Comparison of ENCODE assay signal across 11 mouse cellular contexts in genomic region chr1:87959998-87960431, GRCm38 (mm10). TPM values are rescaled to one million over a fixed set of nuclear protein-coding genes. Genes with fewer than 3 reads are reported as not detected.
DNase-seq lines count a peak whose midpoint lies in the region; ATAC-seq lines count a peak whose summit lies in the region.
"Had no signal": no experiment of that assay in that cellular context is flagged by ENCODE, and none has a peak within 500 bp of the region (broad histone marks: within the 10 kb centered on the region; RNA-seq: fewer than 3 reads in every experiment).

No protein-coding gene starts in this region.

- peak overlapping the region; percentile 71; the same call in 1 of the 2 replicates for H3K9ac ChIP-seq in liver, embryonic 12.5 days
- H3K9ac ChIP-seq: forebrain, postnatal 0 days had no signal

- peak overlapping the region; percentile 99 for H3K27ac ChIP-seq in liver, embryonic 12.5 days
- H3K27ac ChIP-seq: stomach, postnatal 0 days had no signal

- H3K9me3 ChIP-seq in liver, embryonic 12.5 days (replicated peaks) = no peaks in the 10 kb centered on the region

- ATAC-seq in liver, embryonic 12.5 days = no peak
- no peak for ATAC-seq in activated CD4-positive, CD25-positive, alpha-beta regulatory T cell, adult 4 months
- ATAC-seq: forebrain, postnatal 0 days; hindbrain, embryonic 16.5 days had no signal

- WGBS in liver, embryonic 12.5 days (ENCODE audit: insufficient replicate concordance) = 5% methylated on average over 4 of the region's 4 CpGs

- DNase-seq in spleen, postnatal 10 days (ENCODE audit: low spot score in 2 of 2) = peak; percentile 29 to 65
- no peak for DNase-seq in spleen, adult 18-20 months
- peak; percentile 38 for DNase-seq in c-Kit-negative CD71-positive TER-119-positive erythroid progenitor cells, embryonic 14.5 days (ENCODE audit: low read depth, low spot score)
- DNase-seq in thymus, postnatal 0 days (ENCODE audit: low spot score) = no peak
- DNase-seq in urinary bladder, adult 18-20 months (ENCODE audit: low spot score in 2 of 2) = no peak
- DNase-seq: forebrain, postnatal 0 days; kidney, postnatal 36 days had no signal

- H3K36me3 ChIP-seq in liver, embryonic 12.5 days = peaks cover 38% of the 10 kb centered on the region

- no peak overlapping the region for H3K4me3 ChIP-seq in liver, embryonic 12.5 days

- no peaks in the 10 kb centered on the region for H3K27me3 ChIP-seq in liver, embryonic 12.5 days (replicated peaks)

- peaks cover 34% of the 10 kb centered on the region for H3K4me1 ChIP-seq in liver, embryonic 12.5 days

- 0 out of 2 replicates have a peak overlapping the region, but pooled peaks have one; percentile 0 for H3K4me2 ChIP-seq in liver, embryonic 12.5 days

RNA-seq across cellular contexts. Expression of gene Usp40, which starts 48.3 kb away (rescaled TPM):
- 13.3 and 13.4 TPM in 2 replicates for polyA plus RNA-seq in liver, embryonic 12.5 days (2016; fragmentation: Nextera tagmentation; extraction: Ambion mirVana)
- polyA plus RNA-seq in thymus, postnatal 0 days (2015; fragmentation: Nextera tagmentation; extraction: Ambion mirVana) = 11.4 and 13.0 TPM in 2 replicates
- 10 to 100 TPM; 17.2 to 20.1 TPM for polyA plus RNA-seq in activated CD4-positive, CD25-positive, alpha-beta regulatory T cell, adult 4 months (2017; shearing (Covaris generic))

Comparison
In these comparisons a context has a peak if more than half of its experiments do, and no peak if none do; other contexts are left out.
1. DNase-seq: peak in spleen, postnatal 10 days (2 of 2) and c-Kit-negative CD71-positive TER-119-positive erythroid progenitor cells, embryonic 14.5 days (single experiment); none in spleen, adult 18-20 months (0 of 2), thymus, postnatal 0 days (single experiment) and urinary bladder, adult 18-20 months (0 of 2).